Mouse (Mus musculus) heart, adult 2 months (tissue): ENCODE measurements at regions not wholly inside any gene's neighbourhood (a gene's known extent, or its start where the extent isn't known, plus 50 kb on each side); places are given as distances from the start of the nearest gene placed in this dataset.
"Not testable (repeated sequence)": the region's sequence is repeated elsewhere in the genome, so short reads cannot be mapped to it uniquely, and the experiment has no call there.

ENCODE experiments used
- CTCF ChIP-seq: fragments of 200-600 bp; IDR thresholded peaks from 2 replicates; pipeline ENCODE4 v1.8.1; 2022; ENCODE audit warnings: antibody characterized with exemption, mild to moderate bottlenecking, moderate library complexity
- EP300 ChIP-seq: fragments of 200-500 bp; IDR thresholded peaks from 2 replicates; pipeline ENCODE4 v1.6.1; 2011; ENCODE audit warnings: low read depth, low read length, control low read depth; ENCODE audit not compliant: insufficient read depth
- POLR2A ChIP-seq: fragments of 200-500 bp; IDR thresholded peaks from 2 replicates; pipeline ENCODE4 v1.6.1; 2011; ENCODE audit warnings: mild to moderate bottlenecking, low read depth, low read length, control low read depth; ENCODE audit not compliant: insufficient read depth

DNA sequence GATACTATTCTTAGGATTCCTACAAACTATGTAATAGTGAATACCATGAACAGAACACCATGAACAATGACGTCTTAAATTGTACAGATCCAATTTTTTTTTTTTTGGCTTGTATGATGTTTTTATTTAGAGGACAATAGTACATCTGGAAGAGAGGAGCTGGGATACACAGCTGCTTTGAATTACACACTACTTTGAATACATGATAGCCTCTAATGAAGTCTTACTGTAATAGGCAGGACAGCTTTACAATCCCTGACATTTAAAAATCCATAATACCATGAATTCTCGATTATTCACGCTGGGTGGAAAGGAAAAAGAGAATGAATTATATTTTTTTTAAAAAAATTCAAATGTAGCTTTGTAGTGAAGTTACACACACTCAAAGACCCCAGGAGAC, 63.4 kb upstream of the Pou1f1 start:
- not testable (repeated sequence) for TF ChIP-seq POLR2A, CTCF, EP300
